Mouse (Mus musculus) embryonic facial prominence, embryonic 12.5 days (tissue): ENCODE data around the gene Oas1e. TPM values are rescaled to one million over a fixed set of nuclear protein-coding genes. Genes with fewer than 3 reads are reported as not detected.

Source experiments
- ATAC-seq: fragments of 200-750 bp; cut with Nextera tagmentation; 2 replicates; pipeline ENCODE4 v1.8.0; 2017; ENCODE audit not compliant: insufficient number of reproducible peaks, insufficient read depth, low FRiP score, low TSS enrichment
- H3K27ac ChIP-seq: fragments of 300-500 bp; sonication (generic); 2 replicates; pipeline ENCODE4 v1.5.1; 2016; ENCODE audit warnings: mild to moderate bottlenecking
- H3K27me3 ChIP-seq: fragments of 300-500 bp; sonication (generic); 2 replicates; pipeline ENCODE4 v1.6.1; 2016; ENCODE audit warnings: mild to moderate bottlenecking, moderate library complexity
- H3K36me3 ChIP-seq: fragments of 300-500 bp; sonication (generic); 2 replicates; pipeline ENCODE4 v1.6.1; 2016; ENCODE audit warnings: mild to moderate bottlenecking
- H3K4me1 ChIP-seq: fragments of 300-500 bp; sonication (generic); 2 replicates; pipeline ENCODE4 v1.6.1; 2016
- H3K4me2 ChIP-seq: fragments of 300-500 bp; sonication (generic); replicated peaks from 2 replicates; pipeline ENCODE4 v1.6.1; 2016; ENCODE audit warnings: mild to moderate bottlenecking, moderate library complexity
- H3K4me3 ChIP-seq: fragments of 300-500 bp; sonication (generic); 2 replicates; pipeline ENCODE4 v1.5.1; 2016; ENCODE audit warnings: mild to moderate bottlenecking
- H3K9ac ChIP-seq: fragments of 300-500 bp; sonication (generic); 2 replicates; pipeline ENCODE4 v1.6.1; 2016; ENCODE audit warnings: mild to moderate bottlenecking, moderate library complexity
- H3K9me3 ChIP-seq: fragments of 300-500 bp; sonication (generic); 2 replicates; pipeline ENCODE4 v1.6.1; 2016; ENCODE audit warnings: mild to moderate bottlenecking, moderate library complexity
- WGBS: fragments of 180-500 bp; shearing (Covaris S2); methylation state at CpG from one replicate; pipeline ENCODE4 v1.1.7; 2016; 5-methylcytosine and 5-hydroxymethylcytosine counted together
- polyA plus RNA-seq: library from polyadenylated mRNA; unstranded; fragments of >200 nt; fragmentation: Nextera tagmentation; extraction: Ambion mirVana; gene quantifications from 2 replicates; pipeline ENCODE4 v1.2.1, GENCODE M21; 2016

The Oas1e gene
- polyA plus RNA-seq, 1 experiment from 2014 or later, result not detected

DNA sequence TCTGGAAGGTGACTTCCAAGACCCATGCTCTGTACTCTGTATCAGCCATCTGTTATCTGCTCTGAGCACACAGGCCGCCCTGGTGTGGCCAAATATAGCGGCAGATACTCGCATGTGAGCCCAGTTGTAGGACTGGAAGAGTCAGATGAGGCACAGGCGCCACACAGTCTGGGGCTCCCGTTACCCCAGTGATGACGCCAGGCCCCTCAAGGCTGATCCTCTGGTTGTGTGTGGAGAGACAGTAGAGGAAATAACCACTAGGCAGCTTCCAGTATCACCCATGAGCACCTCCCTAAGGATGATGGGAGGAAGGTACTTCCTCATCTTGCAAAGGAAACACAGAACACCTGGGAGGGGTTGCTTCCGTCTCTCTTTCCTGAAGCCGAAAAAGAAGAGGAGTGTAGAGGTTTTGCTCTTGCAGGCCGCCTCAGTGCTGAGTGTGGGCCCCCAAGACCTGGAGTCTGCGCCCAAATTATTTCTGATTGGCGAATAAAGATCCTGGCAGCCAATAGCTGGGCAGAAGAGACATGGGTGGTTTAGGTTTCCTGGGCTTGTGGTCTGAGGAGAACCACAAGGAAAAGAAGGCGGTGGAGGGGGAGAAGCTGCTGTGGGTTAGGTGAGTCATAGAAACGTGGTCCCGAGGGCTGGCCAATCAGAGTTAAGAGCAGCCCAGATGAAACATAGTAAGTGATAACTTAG, 19.9 kb downstream of the Oas1e start:
- no peak for ATAC-seq
- no peaks in the 10 kb centered on the region for H3K9me3 ChIP-seq
- WGBS, result 79% methylated on average over 14 of the region's 14 CpGs

DNA sequence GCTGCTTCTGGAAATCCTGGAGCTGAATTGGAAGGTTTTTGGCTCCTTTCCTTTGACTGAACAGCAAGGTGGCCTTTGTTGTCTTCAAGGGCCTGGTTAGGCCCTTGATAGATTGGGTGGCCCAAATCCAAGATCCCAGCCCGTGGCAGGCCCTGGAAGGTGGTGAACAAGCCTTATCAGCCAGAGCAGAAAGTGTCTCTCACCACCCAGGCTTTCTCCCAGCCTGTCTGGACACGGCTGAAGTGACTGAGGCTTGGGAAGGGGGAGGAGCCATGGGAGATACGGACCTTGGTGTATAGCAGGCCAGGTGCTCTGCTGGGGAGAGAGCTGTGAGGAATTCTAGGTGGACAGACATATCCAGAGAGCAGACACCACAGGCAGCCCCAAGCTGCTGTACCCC, 25.9 kb downstream of the Oas1e start:
- ATAC-seq, result no peak
- H3K9me3 ChIP-seq, result no peaks in the 10 kb centered on the region
- no peaks in the 10 kb centered on the region for H3K27me3 ChIP-seq
- H3K9ac ChIP-seq, result no peak overlapping the region
- no peak overlapping the region for H3K4me2 ChIP-seq
- H3K4me1 ChIP-seq, result no peaks in the 10 kb centered on the region
- H3K27ac ChIP-seq, result no peak overlapping the region
- 68% methylated on average over 3 of the region's 3 CpGs for WGBS
- H3K36me3 ChIP-seq, result no peaks in the 10 kb centered on the region
- H3K4me3 ChIP-seq, result no peak overlapping the region

More for the DNA sequence above, 19.9 kb downstream of the Oas1e start:
- Histone ChIP-seq H3K27me3 (no peaks in the 10 kb centered on the region), H3K4me1 (no peaks in the 10 kb centered on the region; the same call in 1 of the 2 replicates), H3K36me3 (no peaks in the 10 kb centered on the region), H3K4me3 (no peak overlapping the region), H3K4me2 (no peak overlapping the region), H3K9ac (no peak overlapping the region), H3K27ac (no peak overlapping the region)

DNA sequence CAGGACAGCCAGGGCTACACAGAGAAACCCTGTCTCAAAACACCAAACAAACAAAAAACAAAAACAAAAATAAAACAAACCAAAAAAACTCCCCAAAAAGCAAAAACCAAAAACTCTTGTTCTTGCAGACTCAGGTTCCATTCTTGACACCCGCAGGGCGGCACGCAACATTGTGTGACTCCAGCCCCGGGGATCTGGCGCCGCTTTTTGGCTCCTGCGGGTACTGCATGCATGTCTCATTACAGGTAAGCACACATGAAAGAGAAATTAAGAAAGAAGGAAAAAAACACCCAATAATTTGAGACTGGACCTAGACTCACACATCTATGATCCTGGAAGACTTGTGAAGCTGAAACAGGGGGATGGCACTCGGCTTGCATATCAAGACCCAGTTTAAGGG, 30.3 kb downstream of the Oas1e start:
- Histone ChIP-seq H3K27me3 (no peaks in the 10 kb centered on the region), H3K36me3 (no peaks in the 10 kb centered on the region), H3K4me1 (no peaks in the 10 kb centered on the region), H3K4me2 (no peak overlapping the region), H3K27ac (no peak overlapping the region), H3K4me3 (no peak overlapping the region), H3K9me3 (no peaks in the 10 kb centered on the region), H3K9ac (no peak overlapping the region)
- no peak for ATAC-seq
- 76% methylated on average over 8 of the region's 8 CpGs for WGBS

DNA sequence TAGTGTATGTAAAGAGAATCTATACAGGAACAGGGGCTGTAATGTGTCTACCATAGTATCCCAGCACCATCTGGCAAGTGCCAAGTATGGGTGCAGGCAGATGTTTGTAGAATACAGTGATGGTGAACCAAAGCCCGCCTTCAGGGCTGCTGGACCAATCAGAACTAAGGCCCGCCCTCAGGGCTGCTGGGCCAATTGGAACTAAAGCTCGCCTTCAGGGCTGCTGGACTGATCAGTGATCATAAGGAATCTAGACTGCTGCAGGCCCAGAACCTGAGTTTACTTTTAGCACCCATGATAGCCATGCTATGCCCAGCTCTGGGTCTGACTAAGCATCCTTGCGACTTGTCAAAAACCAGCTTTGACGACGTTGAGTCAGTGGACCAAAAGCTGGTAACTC, 33.4 kb downstream of the Oas1e start:
- Histone ChIP-seq H3K27me3 (no peaks in the 10 kb centered on the region), H3K27ac (no peak overlapping the region), H3K4me1 (no peaks in the 10 kb centered on the region), H3K36me3 (no peaks in the 10 kb centered on the region), H3K9me3 (no peaks in the 10 kb centered on the region), H3K9ac (no peak overlapping the region), H3K4me3 (no peak overlapping the region), H3K4me2 (no peak overlapping the region)
- ATAC-seq, result no peak
- WGBS, result 25% methylated on average over 6 of the region's 6 CpGs

DNA sequence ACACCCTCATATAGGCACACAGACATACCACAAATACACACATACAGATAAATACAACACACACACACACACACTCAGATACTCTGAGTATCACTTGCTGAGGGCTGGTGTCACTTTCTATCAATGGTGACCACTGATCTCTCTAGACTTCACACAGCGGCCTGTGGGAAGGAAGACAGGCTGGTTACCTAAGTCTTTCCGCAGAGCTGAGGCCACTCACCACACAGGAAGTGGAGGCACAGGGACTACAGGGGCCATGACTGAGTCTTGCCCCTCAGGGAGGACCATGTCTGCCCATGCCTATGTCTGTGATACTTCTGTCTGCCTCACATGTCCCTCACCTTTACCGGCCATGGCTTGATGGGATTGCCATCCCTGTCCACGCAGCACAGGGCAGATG, 41.1 kb downstream of the Oas1e start:
- H3K27ac ChIP-seq, result no peak overlapping the region
- 83% methylated on average over 4 of the region's 4 CpGs for WGBS
- H3K9ac ChIP-seq, result no peak overlapping the region
- 0 out of 2 replicates have a peak, but pooled peaks cover 3% of the 10 kb centered on the region for H3K27me3 ChIP-seq
- H3K36me3 ChIP-seq, result no peaks in the 10 kb centered on the region
- ATAC-seq, result no peak
- H3K9me3 ChIP-seq, result no peaks in the 10 kb centered on the region
- H3K4me1 ChIP-seq, result no peaks in the 10 kb centered on the region
- no peak overlapping the region for H3K4me2 ChIP-seq
- no peak overlapping the region for H3K4me3 ChIP-seq

DNA sequence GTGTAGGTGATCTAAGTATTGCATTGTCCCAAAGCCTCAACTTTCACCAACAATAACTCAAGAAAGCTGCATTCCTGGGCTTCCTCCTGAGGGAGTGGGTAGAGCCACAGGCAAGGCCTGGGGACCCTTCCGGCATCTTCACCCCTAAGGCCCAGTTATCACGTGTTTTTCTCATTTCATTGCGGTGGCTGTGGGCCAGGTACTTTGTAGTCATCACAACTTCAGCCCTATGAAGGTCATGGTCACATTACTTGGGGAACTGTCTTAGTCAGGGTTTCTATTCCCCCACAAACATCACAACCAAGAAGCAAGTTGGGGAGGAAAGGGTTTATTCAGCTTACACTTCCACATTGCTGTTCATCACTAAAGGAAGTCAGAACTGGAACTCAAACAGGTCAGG, 42.5 kb downstream of the Oas1e start:
- H3K4me1 ChIP-seq, result no peaks in the 10 kb centered on the region
- H3K27me3 ChIP-seq, result 0 out of 2 replicates have a peak, but pooled peaks cover 3% of the 10 kb centered on the region
- no peaks in the 10 kb centered on the region for H3K9me3 ChIP-seq
- no peak overlapping the region for H3K4me3 ChIP-seq
- no peak overlapping the region for H3K9ac ChIP-seq
- H3K4me2 ChIP-seq, result no peak overlapping the region
- WGBS, result 81% methylated on average over 3 of the region's 3 CpGs
- H3K36me3 ChIP-seq, result no peaks in the 10 kb centered on the region
- ATAC-seq, result no peak
- no peak overlapping the region for H3K27ac ChIP-seq

DNA sequence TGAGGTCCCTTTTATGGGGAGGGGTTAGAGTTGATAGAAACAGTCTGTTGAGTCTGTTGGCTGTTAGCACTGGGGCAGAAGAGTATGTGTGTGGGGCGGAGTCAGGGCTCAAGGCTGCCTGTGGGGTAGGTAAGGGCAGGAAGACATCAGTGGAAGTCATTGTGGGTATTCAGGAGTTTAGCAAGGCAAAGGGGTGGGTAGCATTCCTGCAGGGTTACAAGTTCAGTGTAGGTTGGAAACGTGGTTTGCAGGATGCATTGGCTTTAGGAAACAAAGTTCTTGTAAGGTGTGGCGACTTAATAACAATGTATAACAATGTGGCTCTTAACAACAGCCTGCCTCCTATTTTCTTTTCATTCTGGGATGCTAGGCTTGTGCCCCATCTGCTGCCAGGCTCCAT, 44.1 kb downstream of the Oas1e start:
- WGBS, result 80% methylated on average over 3 of the region's 3 CpGs
- no peaks in the 10 kb centered on the region for H3K4me1 ChIP-seq
- no peaks in the 10 kb centered on the region for H3K9me3 ChIP-seq
- no peak overlapping the region for H3K9ac ChIP-seq
- no peak overlapping the region for H3K4me2 ChIP-seq
- no peak for ATAC-seq
- H3K27ac ChIP-seq, result no peak overlapping the region
- no peak overlapping the region for H3K4me3 ChIP-seq
- H3K27me3 ChIP-seq, result 0 out of 2 replicates have a peak, but pooled peaks cover 3% of the 10 kb centered on the region
- no peaks in the 10 kb centered on the region for H3K36me3 ChIP-seq

DNA sequence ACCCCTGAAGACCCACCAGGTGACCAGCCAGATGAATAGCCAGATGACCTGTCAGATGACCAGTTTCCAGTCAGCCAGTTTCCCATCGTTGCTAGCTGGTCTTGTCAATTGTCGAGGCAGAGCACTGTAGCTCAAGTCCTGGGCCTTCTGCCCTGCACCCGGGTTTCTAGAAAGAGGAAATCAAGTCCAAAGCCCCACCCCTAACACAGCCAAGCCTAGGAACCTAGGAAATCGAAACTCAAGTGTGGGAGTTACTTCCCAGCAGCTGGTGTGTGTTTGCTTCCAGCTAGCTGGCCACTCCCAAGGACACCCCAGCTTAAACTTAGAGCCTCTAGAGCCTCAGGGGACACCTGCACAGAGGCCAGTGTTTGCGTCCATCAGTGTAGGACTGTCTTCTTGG, 45.6 kb downstream of the Oas1e start, which contains the start of gene Oas2:
Gene Oas2, minus strand, starts transcription at position 166 of the 400 bp plus-strand sequence.
- no peak within 1 kb of the TSS for H3K27ac ChIP-seq
- H3K4me2 ChIP-seq, result no peak within 1 kb of the TSS
- H3K9me3 ChIP-seq, result no peaks in the 10 kb centered on the region
- H3K4me3 ChIP-seq, result no peak within 1 kb of the TSS
- no peaks in the 10 kb centered on the region for H3K36me3 ChIP-seq
- ATAC-seq, result no peak
- H3K27me3 ChIP-seq, result 0 out of 2 replicates have a peak, but pooled peaks cover 3% of the 10 kb centered on the region
- no peak within 1 kb of the TSS for H3K9ac ChIP-seq
- no peaks in the 10 kb centered on the region for H3K4me1 ChIP-seq
- 66% methylated on average over 5 of the region's 5 CpGs for WGBS

DNA sequence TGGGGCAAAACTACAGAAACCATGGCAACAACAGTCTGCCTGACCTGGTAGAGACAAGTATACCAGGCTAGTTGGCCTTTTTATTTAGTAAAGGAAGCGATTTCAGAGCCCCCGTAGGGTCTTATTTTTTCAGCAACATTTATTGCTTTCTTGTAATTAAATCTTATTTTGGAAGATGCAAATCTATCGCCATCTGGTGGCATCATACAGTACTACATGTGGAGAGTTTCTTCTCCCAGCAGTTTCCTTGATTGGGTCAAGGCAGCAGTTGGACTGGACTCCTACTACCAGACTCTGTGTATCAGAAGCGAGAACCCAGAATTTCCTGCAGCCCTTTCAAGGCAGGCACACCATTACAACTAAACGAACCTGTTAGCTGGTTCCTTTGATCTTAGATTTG, 48.9 kb downstream of the Oas1e start:
- H3K9ac ChIP-seq, result no peak overlapping the region
- 11% methylated on average over 5 of the region's 5 CpGs for WGBS
- no peak overlapping the region for H3K27ac ChIP-seq

DNA sequence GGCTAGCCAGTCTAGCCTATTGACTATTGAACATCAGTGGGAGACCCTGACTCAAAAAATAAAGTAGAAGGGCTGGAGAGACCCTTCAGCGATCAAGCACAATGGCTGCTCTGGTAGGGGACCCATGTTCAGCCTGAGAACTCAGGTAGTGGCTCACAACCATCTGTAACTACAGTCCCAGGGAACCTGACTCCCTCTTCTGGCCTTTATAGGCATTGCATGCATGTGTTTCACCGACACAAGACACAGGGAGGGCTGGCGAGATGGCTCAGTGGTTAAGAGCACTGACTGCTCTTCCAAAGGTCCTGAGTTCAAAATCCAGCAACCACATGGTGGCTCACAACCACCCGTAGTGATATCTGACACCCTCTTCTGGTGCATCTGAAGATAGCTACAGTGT, 53.2 kb downstream of the Oas1e start:
- Histone ChIP-seq H3K27ac (no peak overlapping the region), H3K36me3 (no peaks in the 10 kb centered on the region), H3K4me3 (no peak overlapping the region), H3K4me1 (no peaks in the 10 kb centered on the region), H3K9ac (no peak overlapping the region), H3K9me3 (no peaks in the 10 kb centered on the region), H3K27me3 (peaks cover 2% of the 10 kb centered on the region; the same call in 1 of the 2 replicates), H3K4me2 (no peak overlapping the region)
- no peak for ATAC-seq
- 22% methylated on average over 4 of the region's 4 CpGs for WGBS

More for the DNA sequence above, 48.9 kb downstream of the Oas1e start:
- no peaks in the 10 kb centered on the region for H3K4me1 ChIP-seq
- H3K4me3 ChIP-seq, result no peak overlapping the region
- no peak overlapping the region for H3K4me2 ChIP-seq
- ATAC-seq, result no peak
- H3K27me3 ChIP-seq, result peaks cover 3% of the 10 kb centered on the region; the same call in 1 of the 2 replicates
- H3K9me3 ChIP-seq, result no peaks in the 10 kb centered on the region
- H3K36me3 ChIP-seq, result no peaks in the 10 kb centered on the region
